Mouse (Mus musculus) embryonic facial prominence, embryonic 12.5 days (tissue): ENCODE results near the gene Xlr5c. TPM values are rescaled to one million over a fixed set of nuclear protein-coding genes. Genes with fewer than 3 reads are reported as not detected.
"Not testable (repeated sequence)": the region's sequence is repeated elsewhere in the genome, so short reads cannot be mapped to it uniquely, and the experiment has no call there.

Experiments used
- ATAC-seq: fragments of 200-750 bp; cut with Nextera tagmentation; 2 replicates; pipeline ENCODE4 v1.8.0; 2017; ENCODE audit not compliant: insufficient number of reproducible peaks, insufficient read depth, low FRiP score, low TSS enrichment
- H3K27ac ChIP-seq: fragments of 300-500 bp; sonication (generic); 2 replicates; pipeline ENCODE4 v1.5.1; 2016; ENCODE audit warnings: mild to moderate bottlenecking
- H3K27me3 ChIP-seq: fragments of 300-500 bp; sonication (generic); 2 replicates; pipeline ENCODE4 v1.6.1; 2016; ENCODE audit warnings: mild to moderate bottlenecking, moderate library complexity
- H3K36me3 ChIP-seq: fragments of 300-500 bp; sonication (generic); 2 replicates; pipeline ENCODE4 v1.6.1; 2016; ENCODE audit warnings: mild to moderate bottlenecking
- H3K4me1 ChIP-seq: fragments of 300-500 bp; sonication (generic); 2 replicates; pipeline ENCODE4 v1.6.1; 2016
- H3K4me2 ChIP-seq: fragments of 300-500 bp; sonication (generic); replicated peaks from 2 replicates; pipeline ENCODE4 v1.6.1; 2016; ENCODE audit warnings: mild to moderate bottlenecking, moderate library complexity
- H3K4me3 ChIP-seq: fragments of 300-500 bp; sonication (generic); 2 replicates; pipeline ENCODE4 v1.5.1; 2016; ENCODE audit warnings: mild to moderate bottlenecking
- H3K9ac ChIP-seq: fragments of 300-500 bp; sonication (generic); 2 replicates; pipeline ENCODE4 v1.6.1; 2016; ENCODE audit warnings: mild to moderate bottlenecking, moderate library complexity
- H3K9me3 ChIP-seq: fragments of 300-500 bp; sonication (generic); 2 replicates; pipeline ENCODE4 v1.6.1; 2016; ENCODE audit warnings: mild to moderate bottlenecking, moderate library complexity
- WGBS: fragments of 180-500 bp; shearing (Covaris S2); methylation state at CpG from one replicate; pipeline ENCODE4 v1.1.7; 2016; 5-methylcytosine and 5-hydroxymethylcytosine counted together
- polyA plus RNA-seq: library from polyadenylated mRNA; unstranded; fragments of >200 nt; fragmentation: Nextera tagmentation; extraction: Ambion mirVana; gene quantifications from 2 replicates; pipeline ENCODE4 v1.2.1, GENCODE M21; 2016

Xlr5c gene
- polyA plus RNA-seq, 1 experiment from 2014 or later, result not detected

DNA sequence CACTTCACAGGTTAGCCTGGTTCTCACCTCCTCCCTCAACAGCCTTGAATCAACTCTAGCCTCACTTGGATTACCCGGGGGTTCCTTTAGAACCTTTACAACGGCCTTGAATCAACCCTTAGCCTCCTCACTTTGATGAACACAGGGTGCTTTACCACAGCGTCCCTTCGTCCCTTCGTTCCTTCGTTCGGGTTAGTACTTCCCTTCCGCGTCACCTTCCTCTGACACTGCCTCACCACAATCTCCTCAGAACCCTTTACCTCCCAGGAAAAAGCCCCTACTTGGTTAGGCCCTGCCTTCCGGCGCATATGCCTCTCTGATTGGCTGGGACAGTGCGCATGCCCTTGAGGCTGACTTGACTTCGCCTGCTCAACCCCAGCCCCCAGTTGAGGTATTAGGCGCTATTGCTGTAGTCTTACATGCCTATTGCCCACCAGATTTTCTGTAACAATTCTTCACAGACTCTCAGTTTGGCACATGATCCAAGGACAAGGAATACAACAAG is 49.9 kb downstream of the Xlr5c start, which contains the start of gene Xlr4c:
TSS of gene Xlr4c (minus strand) at position 310 of the 505 bp plus-strand sequence.
- H3K4me3 ChIP-seq, H3K27me3 ChIP-seq, H3K4me2 ChIP-seq, H3K4me1 ChIP-seq, H3K27ac ChIP-seq, H3K36me3 ChIP-seq, H3K9ac ChIP-seq, ATAC-seq, H3K9me3 ChIP-seq: not testable (repeated sequence)
- WGBS, result 86% methylated on average over 14 of the region's 14 CpGs

Other genes starting within 250 kb of the Xlr5c start
- gene Pnma3, start 228.2 kb downstream of the Xlr5c start, polyA plus RNA-seq, result 0.10 and 0.35 TPM in 2 replicates
- 0.68 and 1.1 TPM in 2 replicates for gene Xlr4a, start 210.5 kb downstream of the Xlr5c start, polyA plus RNA-seq
- 1.9 and 3.6 TPM in 2 replicates for gene Xlr3a, start 195.9 kb downstream of the Xlr5c start, polyA plus RNA-seq
- 0.05 and 0.18 TPM in 2 replicates for gene Gm14685, start 175.9 kb downstream of the Xlr5c start, polyA plus RNA-seq
- gene Xlr5b, start 144.2 kb downstream of the Xlr5c start, polyA plus RNA-seq, result not detected in 2 replicates
- gene DXBay18, start 143.5 kb downstream of the Xlr5c start, polyA plus RNA-seq, result not detected in 2 replicates
- gene Spin2d, start 116.0 kb downstream of the Xlr5c start, polyA plus RNA-seq, result not detected in 2 replicates
- gene Xlr3b, start 100.8 kb downstream of the Xlr5c start, polyA plus RNA-seq, result 10.4 and 11.2 TPM in 2 replicates
- gene Xlr4b, start 78.6 kb downstream of the Xlr5c start, polyA plus RNA-seq, result 0.64 and 0.69 TPM in 2 replicates
- gene F8a, start 64.7 kb downstream of the Xlr5c start, polyA plus RNA-seq, result 11.6 and 11.8 TPM in 2 replicates
- 0.47 TPM in 1 of 2 replicates, not detected in the other for gene Xlr4c, start 49.8 kb downstream of the Xlr5c start, polyA plus RNA-seq
- gene Xlr3c, start 27.6 kb downstream of the Xlr5c start, polyA plus RNA-seq, result not detected in 2 replicates
- gene Xlr5a, start within 50 bp of the Xlr5c start, polyA plus RNA-seq, result not detected in 2 replicates
- gene Gm45015, start 43.9 kb upstream of the Xlr5c start, polyA plus RNA-seq, result not detected in 2 replicates
- gene Zfp275, start 49.6 kb upstream of the Xlr5c start, polyA plus RNA-seq, result 21.2 and 21.6 TPM in 2 replicates
- gene Gm18336, start 105.8 kb upstream of the Xlr5c start, polyA plus RNA-seq, result not detected in 2 replicates
- gene Zfp92, start 118.1 kb upstream of the Xlr5c start, polyA plus RNA-seq, result 0.19 and 0.29 TPM in 2 replicates
- not detected in 2 replicates for gene Trex2, start 142.4 kb upstream of the Xlr5c start, polyA plus RNA-seq
- 81.1 and 85.4 TPM in 2 replicates for gene Haus7, start 166.1 kb upstream of the Xlr5c start, polyA plus RNA-seq
- gene Bgn, start 190.6 kb upstream of the Xlr5c start, polyA plus RNA-seq, result 43.0 and 46.6 TPM in 2 replicates
- gene Atp2b3, start 210.1 kb upstream of the Xlr5c start, polyA plus RNA-seq, result 0.69 and 0.73 TPM in 2 replicates